Mouse (Mus musculus): Measurements from ENCODE around the gene Dot1l. TPM values are rescaled to one million over a fixed set of nuclear protein-coding genes. Genes with fewer than 3 reads are reported as not detected.
A peak's percentile ranks its signal among the peaks of the same experiment; 100 is the strongest.

Gene Dot1l
- polyA plus RNA-seq, 1 experiment from 2014 or later = 13.2 TPM

GRCm38 (mm10) chr10:80756099-80756498, 1.1 kb downstream of the Dot1l start:
- no peaks in the 10 kb centered on the region for H3K27me3 ChIP-seq (replicated peaks; ENCODE audit: control insufficient read depth, insufficient read depth, low read length)
- H3K36me3 ChIP-seq (ENCODE audit: control insufficient read depth, insufficient read depth, low read length) = no peaks in the 10 kb centered on the region
- H3K9ac ChIP-seq (ENCODE audit: low read depth, low read length) = peak overlapping the region; percentile 81
- peak overlapping the region; percentile 82 for H3K4me3 ChIP-seq (ENCODE audit: low read length)
- no peak for ATAC-seq
- H3K9me3 ChIP-seq (ENCODE audit: control insufficient read depth, low read length) = no peaks in the 10 kb centered on the region
- peaks cover 39% of the 10 kb centered on the region for H3K4me1 ChIP-seq (ENCODE audit: control insufficient read depth, insufficient read depth, low read depth, low read length)
- H3K27ac ChIP-seq (ENCODE audit: low read depth, low read length) = no peak overlapping the region
- WGBS = 40% methylated on average over 3 of the region's 3 CpGs
- peak overlapping the region; percentile 65 for H3K4me2 ChIP-seq (ENCODE audit: low read length)

- no peak for ATAC-seq
- 60% methylated on average over 2 of the region's 2 CpGs for WGBS
- H3K27me3 ChIP-seq (replicated peaks; ENCODE audit: control insufficient read depth, insufficient read depth, low read length) = no peaks in the 10 kb centered on the region
- H3K36me3 ChIP-seq (ENCODE audit: control insufficient read depth, insufficient read depth, low read length) = no peaks in the 10 kb centered on the region
- H3K9ac ChIP-seq (ENCODE audit: low read depth, low read length) = no peak overlapping the region
- H3K4me2 ChIP-seq (ENCODE audit: low read length) = peak overlapping the region; percentile 65
- peaks cover 39% of the 10 kb centered on the region for H3K4me1 ChIP-seq (ENCODE audit: control insufficient read depth, insufficient read depth, low read depth, low read length)
- peak overlapping the region; percentile 82 for H3K4me3 ChIP-seq (ENCODE audit: low read length)
- H3K27ac ChIP-seq (ENCODE audit: low read depth, low read length) = no peak overlapping the region
- H3K9me3 ChIP-seq (ENCODE audit: control insufficient read depth, low read length) = no peaks in the 10 kb centered on the region
Measured at GRCm38 (mm10) chr10:80756509-80756908, 1.5 kb downstream of the Dot1l start.

- H3K9me3 ChIP-seq (ENCODE audit: control insufficient read depth, low read length) = no peaks in the 10 kb centered on the region
- no peak for ATAC-seq
- H3K4me1 ChIP-seq (ENCODE audit: control insufficient read depth, insufficient read depth, low read depth, low read length) = peaks cover 39% of the 10 kb centered on the region
- H3K27me3 ChIP-seq (replicated peaks; ENCODE audit: control insufficient read depth, insufficient read depth, low read length) = no peaks in the 10 kb centered on the region
- no peak overlapping the region for H3K27ac ChIP-seq (ENCODE audit: low read depth, low read length)
- 62% methylated on average over 4 of the region's 4 CpGs for WGBS
- H3K4me2 ChIP-seq (ENCODE audit: low read length) = peak overlapping the region; percentile 23; the same call in 1 of the 2 replicates
- peak overlapping the region; percentile 26; the same call in 1 of the 2 replicates for H3K9ac ChIP-seq (ENCODE audit: low read depth, low read length)
- H3K36me3 ChIP-seq (ENCODE audit: control insufficient read depth, insufficient read depth, low read length) = no peaks in the 10 kb centered on the region
- H3K4me3 ChIP-seq (ENCODE audit: low read length) = no peak overlapping the region
Measured at GRCm38 (mm10) chr10:80756967-80757366, 2.0 kb downstream of the Dot1l start.

GRCm38 (mm10) chr10:80757717-80758116, 2.7 kb downstream of the Dot1l start:
- H3K4me2 ChIP-seq (ENCODE audit: low read length) = no peak overlapping the region
- no peak overlapping the region for H3K4me3 ChIP-seq (ENCODE audit: low read length)
- H3K4me1 ChIP-seq (ENCODE audit: control insufficient read depth, insufficient read depth, low read depth, low read length) = peaks cover 35% of the 10 kb centered on the region
- H3K27ac ChIP-seq (ENCODE audit: low read depth, low read length) = no peak overlapping the region
- WGBS = 37% methylated on average over 5 of the region's 5 CpGs
- no peaks in the 10 kb centered on the region for H3K9me3 ChIP-seq (ENCODE audit: control insufficient read depth, low read length)
- peak overlapping the region; percentile 2; the same call in 1 of the 2 replicates for H3K9ac ChIP-seq (ENCODE audit: low read depth, low read length)
- no peak for ATAC-seq
- H3K27me3 ChIP-seq (replicated peaks; ENCODE audit: control insufficient read depth, insufficient read depth, low read length) = no peaks in the 10 kb centered on the region
- no peaks in the 10 kb centered on the region for H3K36me3 ChIP-seq (ENCODE audit: control insufficient read depth, insufficient read depth, low read length)

GRCm38 (mm10) chr10:80758651-80759050, 3.6 kb downstream of the Dot1l start:
- 89% methylated on average over 7 of the region's 7 CpGs for WGBS
- Histone ChIP-seq H3K27ac (ENCODE audit: low read depth, low read length) (no peak overlapping the region), H3K9ac (ENCODE audit: low read depth, low read length) (no peak overlapping the region), H3K4me3 (ENCODE audit: low read length) (no peak overlapping the region), H3K9me3 (ENCODE audit: control insufficient read depth, low read length) (no peaks in the 10 kb centered on the region), H3K27me3 (replicated peaks; ENCODE audit: control insufficient read depth, insufficient read depth, low read length) (no peaks in the 10 kb centered on the region), H3K4me2 (ENCODE audit: low read length) (no peak overlapping the region), H3K36me3 (ENCODE audit: control insufficient read depth, insufficient read depth, low read length) (no peaks in the 10 kb centered on the region), H3K4me1 (ENCODE audit: control insufficient read depth, insufficient read depth, low read depth, low read length) (peaks cover 35% of the 10 kb centered on the region)
- no peak for ATAC-seq

- peaks cover 30% of the 10 kb centered on the region for H3K4me1 ChIP-seq (ENCODE audit: control insufficient read depth, insufficient read depth, low read depth, low read length)
- no peak overlapping the region for H3K9ac ChIP-seq (ENCODE audit: low read depth, low read length)
- no peak for ATAC-seq
- H3K27ac ChIP-seq (ENCODE audit: low read depth, low read length) = no peak overlapping the region
- no peaks in the 10 kb centered on the region for H3K36me3 ChIP-seq (ENCODE audit: control insufficient read depth, insufficient read depth, low read length)
- H3K9me3 ChIP-seq (ENCODE audit: control insufficient read depth, low read length) = no peaks in the 10 kb centered on the region
- no peaks in the 10 kb centered on the region for H3K27me3 ChIP-seq (replicated peaks; ENCODE audit: control insufficient read depth, insufficient read depth, low read length)
- no peak overlapping the region for H3K4me3 ChIP-seq (ENCODE audit: low read length)
- WGBS = 93% methylated on average over 4 of the region's 4 CpGs
- no peak overlapping the region for H3K4me2 ChIP-seq (ENCODE audit: low read length)
Measured at GRCm38 (mm10) chr10:80760596-80761524, 5.9 kb downstream of the Dot1l start.

DNA sequence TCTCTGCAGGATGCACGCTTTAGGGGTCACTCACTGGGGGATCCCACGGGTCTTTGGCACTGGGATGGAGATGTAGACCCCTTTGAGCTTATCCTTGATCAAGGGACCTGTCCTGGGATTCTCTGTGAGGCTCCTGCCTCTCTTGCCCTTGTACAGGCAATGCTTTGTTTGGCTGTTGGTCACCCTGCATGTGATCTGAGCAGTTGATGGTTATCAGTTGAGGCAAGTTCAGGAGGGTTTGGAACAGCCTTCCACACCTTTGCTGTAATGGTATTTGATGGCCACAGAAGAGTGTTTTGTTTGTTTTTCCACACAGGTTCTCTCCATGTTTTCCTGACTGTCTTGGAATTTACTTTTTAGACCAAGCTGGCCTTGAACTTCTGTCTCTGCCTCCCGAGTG, 6.8 kb downstream of the Dot1l start:
- H3K4me3 ChIP-seq (ENCODE audit: low read length) = no peak overlapping the region
- H3K4me2 ChIP-seq (ENCODE audit: low read length) = no peak overlapping the region
- H3K4me1 ChIP-seq (ENCODE audit: control insufficient read depth, insufficient read depth, low read depth, low read length) = peaks cover 21% of the 10 kb centered on the region
- H3K27me3 ChIP-seq (replicated peaks; ENCODE audit: control insufficient read depth, insufficient read depth, low read length) = no peaks in the 10 kb centered on the region
- no peaks in the 10 kb centered on the region for H3K9me3 ChIP-seq (ENCODE audit: control insufficient read depth, low read length)
- ATAC-seq = no peak
- no peak overlapping the region for H3K9ac ChIP-seq (ENCODE audit: low read depth, low read length)
- WGBS = 71% methylated on average over 3 of the region's 3 CpGs
- H3K27ac ChIP-seq (ENCODE audit: low read depth, low read length) = no peak overlapping the region
- 0 out of 2 replicates have a peak, but pooled peaks cover 6% of the 10 kb centered on the region for H3K36me3 ChIP-seq (ENCODE audit: control insufficient read depth, insufficient read depth, low read length)

GRCm38 (mm10) chr10:80763502-80763901, 8.5 kb downstream of the Dot1l start:
- Histone ChIP-seq H3K27ac (ENCODE audit: low read depth, low read length) (no peak overlapping the region), H3K27me3 (replicated peaks; ENCODE audit: control insufficient read depth, insufficient read depth, low read length) (no peaks in the 10 kb centered on the region), H3K9ac (ENCODE audit: low read depth, low read length) (no peak overlapping the region), H3K4me3 (ENCODE audit: low read length) (no peak overlapping the region), H3K4me1 (ENCODE audit: control insufficient read depth, insufficient read depth, low read depth, low read length) (peaks cover 4% of the 10 kb centered on the region), H3K9me3 (ENCODE audit: control insufficient read depth, low read length) (no peaks in the 10 kb centered on the region), H3K4me2 (ENCODE audit: low read length) (no peak overlapping the region), H3K36me3 (ENCODE audit: control insufficient read depth, insufficient read depth, low read length) (peaks cover 17% of the 10 kb centered on the region)
- WGBS = 98% methylated on average over 2 of the region's 2 CpGs
- no peak for ATAC-seq

- Histone ChIP-seq H3K9me3 (ENCODE audit: control insufficient read depth, low read length) (no peaks in the 10 kb centered on the region), H3K27ac (ENCODE audit: low read depth, low read length) (no peak overlapping the region), H3K4me2 (ENCODE audit: low read length) (no peak overlapping the region), H3K4me1 (ENCODE audit: control insufficient read depth, insufficient read depth, low read depth, low read length) (peaks cover under 1% of the 10 kb centered on the region; the same call in 1 of the 2 replicates), H3K9ac (ENCODE audit: low read depth, low read length) (no peak overlapping the region), H3K27me3 (replicated peaks; ENCODE audit: control insufficient read depth, insufficient read depth, low read length) (no peaks in the 10 kb centered on the region), H3K36me3 (ENCODE audit: control insufficient read depth, insufficient read depth, low read length) (peaks cover 31% of the 10 kb centered on the region), H3K4me3 (ENCODE audit: low read length) (no peak overlapping the region)
- WGBS = 87% methylated on average over 2 of the region's 2 CpGs
- ATAC-seq = no peak
Measured at GRCm38 (mm10) chr10:80765746-80766145, 10.7 kb downstream of the Dot1l start.
